Mouse (Mus musculus) liver, adult 2 months (tissue): ENCODE measurements around the gene Acsl1. TPM values are rescaled to one million over a fixed set of nuclear protein-coding genes. Genes with fewer than 3 reads are reported as not detected.

ENCODE experiments used
- DNase-seq: peaks from one replicate; pipeline ENCODE4 v3.0.0-alpha.2; 2011; ENCODE audit warnings: low read depth, low spot score; ENCODE audit errors: extremely low read depth
- H3K27ac ChIP-seq: fragments of 200-500 bp; replicated peaks from 2 replicates; pipeline ENCODE4 v1.5.1; 2012; ENCODE audit warnings: low read depth, mild to moderate bottlenecking, control low read depth, inconsistent platforms, low read length; ENCODE audit not compliant: insufficient read depth
- H3K27me3 ChIP-seq: fragments of 200-500 bp; 2 replicates; pipeline ENCODE4 v1.6.1; 2012; ENCODE audit warnings: mild to moderate bottlenecking, moderate library complexity, low read length, inconsistent platforms; ENCODE audit not compliant: control insufficient read depth, insufficient read depth
- H3K36me3 ChIP-seq: fragments of 200-500 bp; 2 replicates; pipeline ENCODE4 v1.6.1; 2012; ENCODE audit warnings: low read length, inconsistent platforms; ENCODE audit not compliant: control insufficient read depth, insufficient read depth
- H3K4me1 ChIP-seq: fragments of 200-500 bp; 2 replicates; pipeline ENCODE4 v1.6.1; 2011; ENCODE audit warnings: low read length; ENCODE audit not compliant: control insufficient read depth, insufficient read depth
- H3K4me3 ChIP-seq: fragments of 200-500 bp; 2 replicates; pipeline ENCODE4 v1.5.1; 2011; ENCODE audit warnings: low read depth, mild to moderate bottlenecking, control low read depth, low read length, moderate library complexity; ENCODE audit not compliant: insufficient read depth
- H3K79me2 ChIP-seq: fragments of 200-500 bp; 2 replicates; pipeline ENCODE4 v1.6.1; 2012; ENCODE audit warnings: inconsistent platforms, mild to moderate bottlenecking, low read length, moderate library complexity; ENCODE audit not compliant: control insufficient read depth, insufficient read depth
- H3K9ac ChIP-seq: fragments of 200-500 bp; 2 replicates; pipeline ENCODE4 v1.6.1; 2012; ENCODE audit warnings: low read depth, mild to moderate bottlenecking, control low read depth, inconsistent platforms, low read length
- CTCF ChIP-seq: fragments of 200-500 bp; IDR thresholded peaks from 2 replicates; pipeline ENCODE4 v1.5.1; 2011; ENCODE audit warnings: low read depth, low read length, control low read depth
- POLR2A ChIP-seq: fragments of 200-500 bp; IDR thresholded peaks from 2 replicates; pipeline ENCODE4 v1.6.1; 2011; ENCODE audit warnings: low read length, control low read depth; ENCODE audit not compliant: insufficient read depth; ENCODE audit errors: extremely low read depth
- WGBS: fragments of 180-500 bp; shearing (Covaris S2); methylation state at CpG from one replicate; pipeline ENCODE4 v1.1.7; 2018; 5-methylcytosine and 5-hydroxymethylcytosine counted together
- polyA plus RNA-seq: library from polyadenylated mRNA; depleted of rRNA; stranded (reverse); fragments of >200 nt; gene quantifications from 2 replicates; pipeline ENCODE4 v1.2.3, GENCODE M21; 2012
- total RNA-seq: library from RNA; depleted of rRNA; stranded (reverse); fragments of >200 nt; gene quantifications from 2 replicates; pipeline ENCODE4 v1.2.3, GENCODE M21; 2014

Gene Acsl1
- total and polyA plus RNA-seq, 2 experiments = 322 to 447 TPM

GRCm38 (mm10) chr8:46503072-46503695 lies 32.3 kb downstream of the Acsl1 start:
- TF ChIP-seq CTCF (no peak), POLR2A (no peak)
- peaks cover 72% of the 10 kb centered on the region for H3K36me3 ChIP-seq
- DNase-seq = peak; percentile 61
- no peaks in the 10 kb centered on the region; the same call in 1 of the 2 replicates for H3K79me2 ChIP-seq
- no peak overlapping the region for H3K9ac ChIP-seq
- peak overlapping the region; percentile 13 for H3K27ac ChIP-seq
- peaks cover 28% of the 10 kb centered on the region for H3K4me1 ChIP-seq
- 26% methylated on average over 12 of the region's 12 CpGs for WGBS
- no peak overlapping the region for H3K4me3 ChIP-seq
- no peaks in the 10 kb centered on the region for H3K27me3 ChIP-seq

GRCm38 (mm10) chr8:46504196-46504595 lies 33.4 kb downstream of the Acsl1 start:
- H3K27me3 ChIP-seq = no peaks in the 10 kb centered on the region
- peak overlapping the region; percentile 30 for H3K27ac ChIP-seq
- no peak overlapping the region for H3K4me3 ChIP-seq
- H3K9ac ChIP-seq = no peak overlapping the region
- TF ChIP-seq POLR2A (no peak), CTCF (no peak)
- H3K36me3 ChIP-seq = peaks cover 80% of the 10 kb centered on the region
- 2% methylated on average over 3 of the region's 3 CpGs for WGBS
- peaks cover 27% of the 10 kb centered on the region for H3K4me1 ChIP-seq
- DNase-seq = peak; percentile 80
- H3K79me2 ChIP-seq = no peaks in the 10 kb centered on the region; the same call in 1 of the 2 replicates

- no peaks in the 10 kb centered on the region for H3K27me3 ChIP-seq
- TF ChIP-seq POLR2A (no peak), CTCF (no peak)
- no peaks in the 10 kb centered on the region; the same call in 1 of the 2 replicates for H3K79me2 ChIP-seq
- no peak for DNase-seq
- peaks cover 91% of the 10 kb centered on the region for H3K36me3 ChIP-seq
- no peak overlapping the region for H3K27ac ChIP-seq
- peaks cover 16% of the 10 kb centered on the region for H3K4me1 ChIP-seq
- H3K9ac ChIP-seq = no peak overlapping the region
- H3K4me3 ChIP-seq = no peak overlapping the region
- WGBS = 64% methylated on average over 14 of the region's 14 CpGs
Measured at GRCm38 (mm10) chr8:46508488-46509395, 37.9 kb downstream of the Acsl1 start.

GRCm38 (mm10) chr8:46509474-46509873 lies 38.6 kb downstream of the Acsl1 start:
- no peak for TF ChIP-seq POLR2A
- no peak for TF ChIP-seq CTCF
- Histone ChIP-seq H3K27me3 (no peaks in the 10 kb centered on the region), H3K27ac (no peak overlapping the region), H3K36me3 (peaks cover 93% of the 10 kb centered on the region), H3K4me3 (no peak overlapping the region), H3K9ac (no peak overlapping the region), H3K4me1 (peaks cover 15% of the 10 kb centered on the region), H3K79me2 (no peaks in the 10 kb centered on the region; the same call in 1 of the 2 replicates)
- no peak for DNase-seq
- 69% methylated on average over 3 of the region's 3 CpGs for WGBS

- DNase-seq = no peak
- Histone ChIP-seq H3K79me2 (no peaks in the 10 kb centered on the region), H3K27me3 (no peaks in the 10 kb centered on the region), H3K4me1 (peaks cover 17% of the 10 kb centered on the region), H3K27ac (no peak overlapping the region), H3K36me3 (peaks cover 90% of the 10 kb centered on the region), H3K4me3 (no peak overlapping the region), H3K9ac (no peak overlapping the region)
- no peak for TF ChIP-seq CTCF
- TF ChIP-seq POLR2A = no peak
- 81% methylated on average over 9 of the region's 9 CpGs for WGBS
Measured at GRCm38 (mm10) chr8:46511336-46511735, 40.5 kb downstream of the Acsl1 start.

GRCm38 (mm10) chr8:46512538-46512937 lies 41.7 kb downstream of the Acsl1 start:
- no peak overlapping the region for H3K4me3 ChIP-seq
- TF ChIP-seq POLR2A (no peak), CTCF (no peak)
- 49% methylated on average over 8 of the region's 8 CpGs for WGBS
- DNase-seq = no peak
- H3K9ac ChIP-seq = no peak overlapping the region
- no peak overlapping the region for H3K27ac ChIP-seq
- peaks cover 90% of the 10 kb centered on the region for H3K36me3 ChIP-seq
- H3K27me3 ChIP-seq = no peaks in the 10 kb centered on the region
- H3K4me1 ChIP-seq = peaks cover 17% of the 10 kb centered on the region
- H3K79me2 ChIP-seq = no peaks in the 10 kb centered on the region
